Mouse (Mus musculus) MEL (cell line): ENCODE measurements at regions not wholly inside any gene's neighbourhood (a gene's known extent, or its start where the extent isn't known, plus 50 kb on each side); places are given as distances from the start of the nearest gene placed in this dataset.

Source experiments
- DNase-seq: peaks from one replicate; pipeline ENCODE4 v3.0.0; 2011; ENCODE audit warnings: low read depth, low spot score
- H3K27ac ChIP-seq: 2 replicates; pipeline ENCODE4 v1.5.1; 2012; ENCODE audit warnings: low read depth, mild to moderate bottlenecking, control low read depth, low read length, moderate library complexity; ENCODE audit not compliant: control insufficient read depth
- H3K27me3 ChIP-seq, 2 experiments: fragments of 150-350 bp in 1 of 2; sonication (generic) in 1 of 2; 2 replicates each; pipeline ENCODE4 v1.6.1; 2012; ENCODE audit warnings: low read length in 2 of 2, mild to moderate bottlenecking in 2 of 2, improper control_type of control experiment in 1 of 2, moderate library complexity in 1 of 2; ENCODE audit not compliant: insufficient read depth in 2 of 2, control insufficient read depth in 1 of 2
- H3K36me3 ChIP-seq, 2 experiments: 2 replicates each; pipeline ENCODE4 v1.6.1; 2012 to 2014; ENCODE audit warnings: low read length in 2 of 2, improper control_type of control experiment in 1 of 2, inconsistent platforms in 1 of 2, mild to moderate bottlenecking in 1 of 2; ENCODE audit not compliant: insufficient read depth in 2 of 2, control insufficient read depth in 1 of 2
- H3K4me1 ChIP-seq, 2 experiments: fragments of 150-350 bp in 1 of 2; sonication (generic) in 1 of 2; 2 replicates each; pipeline ENCODE4 v1.6.1; 2012; ENCODE audit warnings: low read length in 2 of 2, improper control_type of control experiment in 1 of 2, mild to moderate bottlenecking in 1 of 2; ENCODE audit not compliant: insufficient read depth in 2 of 2, control insufficient read depth in 1 of 2
- H3K4me3 ChIP-seq, 2 experiments: fragments of 150-350 bp in 1 of 2; sonication (generic) in 1 of 2; 2 replicates each; pipeline ENCODE4 v1.5.1; 2012; ENCODE audit warnings: low read depth in 2 of 2, low read length in 2 of 2, mild to moderate bottlenecking in 2 of 2, moderate library complexity in 2 of 2, control low read depth in 1 of 2, improper control_type of control experiment in 1 of 2; ENCODE audit not compliant: control insufficient read depth in 1 of 2, insufficient read depth in 1 of 2
- H3K79me2 ChIP-seq: 2 replicates; pipeline ENCODE4 v1.6.1; 2012; ENCODE audit warnings: mild to moderate bottlenecking, low read length, moderate library complexity; ENCODE audit not compliant: control insufficient read depth, poor library complexity, insufficient read depth
- H3K9ac ChIP-seq: 2 replicates; pipeline ENCODE4 v1.6.1; 2012; ENCODE audit warnings: low read depth, mild to moderate bottlenecking, control low read depth, low read length, moderate library complexity; ENCODE audit not compliant: control insufficient read depth, poor library complexity, severe bottlenecking
- H3K9me3 ChIP-seq: fragments of 150-350 bp; sonication (generic); replicated peaks from 2 replicates; pipeline ENCODE4 v1.6.1; 2012; ENCODE audit warnings: mild to moderate bottlenecking, low read length, improper control_type of control experiment, moderate library complexity; ENCODE audit not compliant: insufficient read depth
- BHLHE40 ChIP-seq: IDR thresholded peaks from 2 replicates; pipeline ENCODE4 v1.6.1; 2012; ENCODE audit warnings: low read depth, mild to moderate bottlenecking, inconsistent platforms, low read length, improper control_type of control experiment, borderline replicate concordance
- CTCF ChIP-seq, 3 experiments: IDR thresholded peaks in 2 of 3; conservative IDR thresholded peaks in 1 of 3; 2 replicates each; pipeline ENCODE4 v1.5.1; 2011 to 2012; ENCODE audit warnings: low read length in 3 of 3, low read depth in 2 of 3, mild to moderate bottlenecking in 2 of 3, improper control_type of control experiment in 1 of 3, inconsistent platforms in 1 of 3, mixed read lengths in 1 of 3, moderate library complexity in 1 of 3; ENCODE audit not compliant: control insufficient read depth in 1 of 3, insufficient read depth in 1 of 3, poor library complexity in 1 of 3, severe bottlenecking in 1 of 3
- EP300 ChIP-seq, 2 experiments: IDR thresholded peaks; 2 replicates each; pipeline ENCODE4 v1.6.1; 2011; ENCODE audit warnings: improper control_type of control experiment in 2 of 2, low read length in 2 of 2, low read depth in 1 of 2, mild to moderate bottlenecking in 1 of 2
- HCFC1 ChIP-seq: IDR thresholded peaks from 2 replicates; pipeline ENCODE4 v1.6.1; 2012; ENCODE audit warnings: low read depth, mild to moderate bottlenecking, inconsistent platforms, low read length, improper control_type of control experiment, moderate library complexity
- JUND ChIP-seq: IDR thresholded peaks from 2 replicates; pipeline ENCODE4 v1.6.1; 2011; ENCODE audit warnings: low read depth, mild to moderate bottlenecking, improper control_type of control experiment, low read length
- KAT2A ChIP-seq: conservative IDR thresholded peaks from 2 replicates; pipeline ENCODE4 v1.6.1; 2012; ENCODE audit warnings: low read depth, low read length, improper control_type of control experiment, inconsistent platforms
- MAFK ChIP-seq: IDR thresholded peaks from 2 replicates; pipeline ENCODE4 v1.6.1; 2011; ENCODE audit warnings: low read depth, mild to moderate bottlenecking, low read length, improper control_type of control experiment, borderline replicate concordance
- MAX ChIP-seq: IDR thresholded peaks from 2 replicates; pipeline ENCODE4 v1.6.1; 2011; ENCODE audit warnings: low read length, improper control_type of control experiment
- MAZ ChIP-seq: IDR thresholded peaks from 2 replicates; pipeline ENCODE4 v1.6.1; 2012; ENCODE audit warnings: low read depth, mild to moderate bottlenecking, inconsistent platforms, low read length, improper control_type of control experiment
- MEF2A ChIP-seq: IDR thresholded peaks from 2 replicates; pipeline ENCODE4 v1.6.1; 2014; ENCODE audit warnings: low read depth, mild to moderate bottlenecking, inconsistent platforms, low read length, improper control_type of control experiment; ENCODE audit not compliant: poor library complexity, insufficient replicate concordance, severe bottlenecking; ENCODE audit errors: extremely low read depth
- MXI1 ChIP-seq: IDR thresholded peaks from 2 replicates; pipeline ENCODE4 v1.6.1; 2011; ENCODE audit warnings: mild to moderate bottlenecking, low read depth, low read length, improper control_type of control experiment
- MYB ChIP-seq: IDR thresholded peaks from 2 replicates; pipeline ENCODE4 v1.6.1; 2011; ENCODE audit warnings: mild to moderate bottlenecking, low read depth, low read length, improper control_type of control experiment
- NELFE ChIP-seq: IDR thresholded peaks from 2 replicates; pipeline ENCODE4 v1.6.1; 2011; ENCODE audit warnings: low read depth, low read length, improper control_type of control experiment
- NRF1 ChIP-seq: IDR thresholded peaks from 2 replicates; pipeline ENCODE4 v1.6.1; 2014; ENCODE audit warnings: low read depth, mild to moderate bottlenecking, inconsistent platforms, low read length, improper control_type of control experiment, moderate library complexity; ENCODE audit not compliant: poor library complexity, insufficient read depth, severe bottlenecking
- POLR2AphosphoS5 ChIP-seq: IDR thresholded peaks from 2 replicates; pipeline ENCODE4 v1.6.1; 2012; ENCODE audit warnings: low read depth, borderline replicate concordance, mild to moderate bottlenecking, inconsistent platforms, low read length, moderate library complexity, mixed read lengths
- RAD21 ChIP-seq: IDR thresholded peaks from 2 replicates; pipeline ENCODE4 v1.6.1; 2011; ENCODE audit warnings: mild to moderate bottlenecking, low read depth, low read length, improper control_type of control experiment
- RCOR1 ChIP-seq: IDR thresholded peaks from 2 replicates; pipeline ENCODE4 v1.6.1; 2012; ENCODE audit warnings: low read depth, mild to moderate bottlenecking, inconsistent platforms, low read length, improper control_type of control experiment
- SIN3A ChIP-seq: IDR thresholded peaks from 2 replicates; pipeline ENCODE4 v1.6.1; 2012; ENCODE audit warnings: low read length, improper control_type of control experiment, inconsistent platforms
- SMC3 ChIP-seq: IDR thresholded peaks from 2 replicates; pipeline ENCODE4 v1.6.1; 2011; ENCODE audit warnings: low read depth, low read length, improper control_type of control experiment
- TAL1 ChIP-seq: IDR thresholded peaks from 2 replicates; pipeline ENCODE4 v1.6.1; 2012; ENCODE audit warnings: mild to moderate bottlenecking, inconsistent platforms, low read length, moderate library complexity, mixed read lengths
- TBP ChIP-seq: IDR thresholded peaks from 2 replicates; pipeline ENCODE4 v1.8.0; 2011; ENCODE audit warnings: low read depth, low read length, improper control_type of control experiment
- UBTF ChIP-seq: IDR thresholded peaks from 2 replicates; pipeline ENCODE4 v1.6.1; 2012; ENCODE audit warnings: low read depth, mild to moderate bottlenecking, inconsistent platforms, low read length, improper control_type of control experiment, moderate library complexity, borderline replicate concordance; ENCODE audit not compliant: insufficient read depth
- USF1 ChIP-seq: IDR thresholded peaks from 2 replicates; pipeline ENCODE4 v1.6.1; 2014; ENCODE audit warnings: low read depth, mild to moderate bottlenecking, inconsistent platforms, low read length, improper control_type of control experiment, moderate library complexity
- USF2 ChIP-seq, 2 experiments: IDR thresholded peaks; 2 replicates each; pipeline ENCODE4 v1.6.1; 2011 to 2012; ENCODE audit warnings: improper control_type of control experiment in 2 of 2, low read length in 2 of 2, borderline replicate concordance in 1 of 2, inconsistent platforms in 1 of 2, low read depth in 1 of 2, mild to moderate bottlenecking in 1 of 2; ENCODE audit not compliant: insufficient read depth in 1 of 2
- ZC3H11A ChIP-seq: IDR thresholded peaks from 2 replicates; pipeline ENCODE4 v1.6.1; 2012; ENCODE audit warnings: low read depth, mild to moderate bottlenecking, inconsistent platforms, low read length, improper control_type of control experiment
- ZKSCAN1 ChIP-seq: IDR thresholded peaks from 2 replicates; pipeline ENCODE4 v1.6.1; 2012; ENCODE audit warnings: low read depth, mild to moderate bottlenecking, inconsistent platforms, low read length, improper control_type of control experiment, moderate library complexity
- ZMIZ1 ChIP-seq: IDR thresholded peaks from 2 replicates; pipeline ENCODE4 v1.6.1; 2012; ENCODE audit warnings: low read depth, mild to moderate bottlenecking, inconsistent platforms, low read length, improper control_type of control experiment, moderate library complexity
- ZNF384 ChIP-seq: IDR thresholded peaks from 2 replicates; pipeline ENCODE4 v1.6.1; 2012; ENCODE audit warnings: low read depth, mild to moderate bottlenecking, inconsistent platforms, low read length, improper control_type of control experiment

DNA sequence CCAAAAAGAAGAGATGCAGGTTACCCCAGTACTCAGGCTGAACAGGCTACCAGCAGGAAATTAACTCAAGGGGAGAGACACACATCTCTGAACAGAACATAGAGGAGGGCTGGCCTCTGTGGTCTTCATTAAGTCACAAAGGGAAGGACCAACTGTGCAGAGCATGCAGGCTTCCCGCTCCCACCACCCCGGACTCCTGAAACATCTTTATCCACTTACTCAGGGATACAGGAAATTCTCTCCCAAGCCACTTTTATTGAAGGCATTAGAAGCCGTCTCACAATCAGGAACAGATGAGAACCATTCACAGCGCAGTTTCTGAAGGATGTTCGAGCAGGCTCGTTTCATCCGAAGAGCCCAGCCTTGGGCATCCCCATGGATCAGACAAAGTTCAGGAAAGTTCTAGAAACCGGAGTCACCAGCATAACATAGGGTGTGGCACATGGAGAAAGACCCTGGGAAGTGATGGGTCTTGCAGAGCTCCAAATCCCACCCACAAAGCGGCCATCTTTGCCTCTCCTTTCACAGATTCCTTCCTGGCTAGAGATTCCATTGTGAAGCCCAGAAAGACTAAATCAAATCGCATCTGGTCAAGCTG, 55.9 kb upstream of the Zbtb40 start:
- Histone ChIP-seq H3K27ac (no peak overlapping the region), H3K36me3 (no peaks in the 10 kb centered on the region), H3K9ac (no peak overlapping the region), H3K79me2 (no peaks in the 10 kb centered on the region), H3K4me1 (no peaks in the 10 kb centered on the region), H3K9me3 (no peaks in the 10 kb centered on the region)
- TF ChIP-seq TBP (no peak), MAX (no peak), CTCF (IDR thresholded peaks at IDR 0.05 in 2 of 3, conservative IDR thresholded peaks at IDR 0.05 in 1 of 3; ENCODE audit: control insufficient read depth in 1 of 3, insufficient read depth in 1 of 3, low read depth in 2 of 3, low read length in 3 of 3, poor library complexity in 1 of 3, severe bottlenecking in 1 of 3) (no peak), NRF1 (no peak), UBTF (no peak), KAT2A (no peak), MXI1 (no peak), ZNF384 (no peak), POLR2AphosphoS5 (no peak), TAL1 (no peak), SIN3A (no peak), BHLHE40 (no peak), SMC3 (no peak), MAZ (no peak), RAD21 (no peak), MYB (no peak), ZMIZ1 (no peak), MAFK (no peak)
- TF ChIP-seq, all 39 proteins: peak for 0
- Histone ChIP-seq H3K4me3 (no peak overlapping the region), H3K27me3 (no peaks in the 10 kb centered on the region)
- DNase-seq, result no peak

DNA sequence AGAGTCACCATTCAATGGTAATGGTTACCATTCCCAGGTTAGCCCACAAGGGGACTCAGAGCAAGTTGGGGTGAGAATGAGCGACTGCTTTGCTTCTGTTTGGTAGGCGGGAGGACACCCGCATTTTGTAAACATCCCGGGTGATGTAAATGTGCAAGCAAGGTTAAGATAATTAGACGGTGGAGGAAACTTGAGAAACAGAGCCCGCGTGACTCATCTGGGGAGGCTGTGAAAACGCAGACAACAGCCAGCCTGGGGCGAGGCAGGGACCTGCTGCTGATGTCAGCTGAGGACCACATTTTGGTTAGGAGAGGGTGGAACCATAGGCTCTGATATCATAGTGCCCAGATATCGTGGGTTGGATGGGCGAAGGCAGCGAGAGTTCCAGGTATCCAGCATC, 52.6 kb upstream of the Zbtb40 start:
- H3K79me2 ChIP-seq, result no peaks in the 10 kb centered on the region
- no peaks in the 10 kb centered on the region for H3K4me1 ChIP-seq
- H3K9me3 ChIP-seq, result no peaks in the 10 kb centered on the region
- H3K4me3 ChIP-seq, result no peak overlapping the region
- no peak overlapping the region for H3K27ac ChIP-seq
- H3K9ac ChIP-seq, result no peak overlapping the region
- no peaks in the 10 kb centered on the region for H3K27me3 ChIP-seq
- DNase-seq, result no peak
- no peaks in the 10 kb centered on the region for H3K36me3 ChIP-seq
- TF ChIP-seq ZC3H11A (no peak), MXI1 (no peak), EP300 (IDR thresholded peaks at IDR 0.05; ENCODE audit: low read depth in 1 of 2, low read length in 2 of 2) (no peak), TAL1 (no peak), JUND (no peak), USF1 (no peak), USF2 (IDR thresholded peaks at IDR 0.05; ENCODE audit: borderline replicate concordance in 1 of 2, insufficient read depth in 1 of 2, low read depth in 1 of 2, low read length in 2 of 2) (no peak), HCFC1 (no peak), NRF1 (no peak), BHLHE40 (no peak), MAFK (no peak), NELFE (no peak), ZKSCAN1 (no peak), RCOR1 (no peak), TBP (no peak), MAX (no peak), MEF2A (no peak)
